Mouse (Mus musculus) gastrocnemius, postnatal 25 days (tissue): ENCODE measurements at regions not wholly inside any gene's neighbourhood (a gene's known extent, or its start where the extent isn't known, plus 50 kb on each side); places are given as distances from the start of the nearest gene placed in this dataset.

Experiments used
- DNase-seq: peaks from one replicate; pipeline ENCODE4 v3.0.0; 2022

GRCm38 (mm10) chr6:116767738-116768522 is 51.2 kb upstream of the Tmem72 start:
- peak; percentile 60 for DNase-seq

DNA sequence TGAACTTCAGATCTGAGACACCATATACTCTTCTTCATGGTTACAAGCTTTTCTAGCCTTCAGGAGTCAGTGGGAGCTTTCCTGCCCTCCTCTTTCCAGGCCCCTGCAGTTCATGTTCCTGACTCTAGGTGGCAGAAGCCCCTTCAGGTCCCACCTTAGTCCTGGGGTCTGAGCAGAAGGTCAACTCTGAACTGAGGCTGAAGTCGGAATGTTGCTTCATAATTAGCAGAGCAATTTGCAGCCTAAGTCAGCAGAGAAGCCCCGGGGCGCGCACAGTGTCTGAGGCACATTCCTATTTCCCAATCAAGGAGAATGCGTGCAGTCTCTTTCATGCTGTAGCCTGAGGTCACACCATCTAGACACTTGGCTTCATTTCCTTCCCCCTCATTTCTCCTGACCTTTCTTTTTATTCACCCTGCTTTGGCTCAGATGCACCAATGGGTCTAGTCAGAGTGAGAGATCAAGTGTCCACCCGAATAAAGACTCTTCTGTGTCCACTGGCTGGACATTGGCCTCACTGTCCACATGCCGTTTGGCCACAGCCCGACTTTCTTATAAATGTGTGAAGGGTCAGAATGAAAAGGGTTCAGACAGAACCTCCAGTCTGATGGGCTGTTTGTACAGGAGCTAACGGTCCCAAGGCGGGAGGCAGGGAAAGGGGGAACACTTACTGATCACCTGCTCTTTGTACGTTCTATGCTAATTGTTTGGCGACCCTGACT is 58.4 kb upstream of the Tmem72 start:
- no peak for DNase-seq

- DNase-seq: no peak
Observed at GRCm38 (mm10) chr6:116786553-116787335, 70.0 kb upstream of the Tmem72 start.

- no peak for DNase-seq
Observed at GRCm38 (mm10) chr6:116793321-116793960, 76.7 kb upstream of the Tmem72 start.

GRCm38 (mm10) chr6:116793961-116794336 is 77.2 kb upstream of the Tmem72 start:
- no peak for DNase-seq

GRCm38 (mm10) chr6:116821215-116821912 is 104.7 kb upstream of the Tmem72 start:
- peak; percentile 36 for DNase-seq

GRCm38 (mm10) chr6:116822605-116823004 is 105.9 kb upstream of the Tmem72 start:
- DNase-seq: no peak

GRCm38 (mm10) chr6:116825628-116826027 is 108.9 kb upstream of the Tmem72 start:
- no peak for DNase-seq

GRCm38 (mm10) chr6:116829341-116829740 is 112.6 kb upstream of the Tmem72 start:
- peak; percentile 46 for DNase-seq

- no peak for DNase-seq
Observed at GRCm38 (mm10) chr6:116845990-116846862, 129.5 kb upstream of the Tmem72 start.

GRCm38 (mm10) chr6:116848538-116849093 is 131.9 kb upstream of the Tmem72 start:
- no peak for DNase-seq

- no peak for DNase-seq
Observed at GRCm38 (mm10) chr6:116854029-116854428, 137.3 kb upstream of the Tmem72 start.

GRCm38 (mm10) chr6:116856093-116856492 is 139.4 kb upstream of the Tmem72 start:
- DNase-seq: no peak

DNA sequence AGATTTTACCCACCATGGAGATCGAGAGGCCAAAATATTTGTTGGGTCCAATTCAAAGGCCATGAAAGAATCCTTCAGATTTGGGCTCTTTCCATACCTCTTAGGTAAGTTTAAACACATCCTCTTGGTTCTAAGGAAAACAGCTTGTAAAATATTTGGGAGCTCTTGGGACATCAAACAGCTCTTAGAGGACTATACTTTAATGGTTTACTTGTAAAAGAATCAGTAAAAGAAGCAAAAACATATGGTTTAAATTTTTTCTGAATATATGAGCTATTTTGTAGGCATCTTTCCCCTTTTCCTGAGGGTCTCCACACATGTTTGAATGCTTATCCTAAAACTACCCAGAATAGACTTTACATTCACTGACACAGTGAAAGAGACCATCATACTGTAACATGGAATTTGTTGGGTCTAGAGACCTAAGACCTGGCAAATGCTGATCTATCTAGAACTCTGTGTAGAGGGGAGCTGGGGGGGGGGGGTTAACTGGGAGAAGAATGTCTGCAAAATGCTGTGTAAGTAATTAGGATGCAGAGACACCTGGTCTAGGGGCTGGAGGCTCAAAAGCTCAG is 140.3 kb upstream of the Tmem72 start:
- DNase-seq: no peak

GRCm38 (mm10) chr6:116863130-116863529 is 146.4 kb upstream of the Tmem72 start:
- DNase-seq: no peak

- DNase-seq: no peak
Observed at GRCm38 (mm10) chr6:116863626-116864025, 146.9 kb upstream of the Tmem72 start.

GRCm38 (mm10) chr6:116893299-116893698 is 176.6 kb upstream of the Tmem72 start:
- no peak for DNase-seq

- DNase-seq: no peak
Observed at GRCm38 (mm10) chr6:116894252-116894651, 177.5 kb upstream of the Tmem72 start.

GRCm38 (mm10) chr6:116895114-116895513 is 178.4 kb upstream of the Tmem72 start:
- peak; percentile 10 for DNase-seq

DNA sequence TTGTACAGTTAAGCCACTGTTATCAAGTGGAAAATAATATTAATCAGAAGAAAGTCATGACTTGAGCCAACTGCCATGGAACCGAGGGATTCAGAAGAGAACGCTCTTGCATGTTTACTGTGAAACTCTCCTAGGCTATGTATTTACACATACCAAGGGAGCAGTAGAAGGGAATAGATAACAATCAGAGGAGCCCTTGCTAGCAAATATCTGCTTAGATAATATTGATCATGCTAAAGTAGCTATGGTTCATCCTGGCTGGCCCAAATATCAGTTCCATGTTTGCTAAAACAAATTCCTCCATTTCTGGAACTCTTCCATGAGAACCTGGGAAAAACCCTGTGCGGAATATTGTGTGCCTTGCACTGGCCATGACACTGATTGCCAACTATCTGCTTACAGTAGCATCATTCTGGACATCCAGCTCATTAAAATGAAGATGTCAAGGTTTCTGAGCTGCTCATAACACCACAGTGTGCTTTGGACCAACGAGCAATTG is 179.5 kb upstream of the Tmem72 start:
- DNase-seq: no peak
